Mouse (Mus musculus): Measurements from ENCODE around the gene Ndufs3. TPM values are rescaled to one million over a fixed set of nuclear protein-coding genes. Genes with fewer than 3 reads are reported as not detected.

Gene Ndufs3
- polyA plus RNA-seq, 1 experiment from 2014 or later = 67.4 TPM

- H3K36me3 ChIP-seq (ENCODE audit: inconsistent target) = peaks cover 45% of the 10 kb centered on the region
- peaks cover 50% of the 10 kb centered on the region for H3K79me2 ChIP-seq (ENCODE audit: inconsistent target)
- 92% methylated on average over 1 of the region's 1 CpGs for WGBS (ENCODE audit: missing documents)
- H3K4me3 ChIP-seq (ENCODE audit: inconsistent target) = no peak overlapping the region
- H3K27ac ChIP-seq = no peak overlapping the region
Observed at GRCm38 (mm10) chr2:90850401-90850800, 54.2 kb downstream of the Ndufs3 start.

GRCm38 (mm10) chr2:90848331-90848730 lies 56.3 kb downstream of the Ndufs3 start:
- Histone ChIP-seq H3K4me3 (ENCODE audit: inconsistent target) (peak overlapping the region; percentile 76), H3K36me3 (ENCODE audit: inconsistent target) (peaks cover 36% of the 10 kb centered on the region), H3K27ac (no peak overlapping the region), H3K79me2 (ENCODE audit: inconsistent target) (peaks cover 50% of the 10 kb centered on the region)
- WGBS (ENCODE audit: missing documents) = 95% methylated on average over 5 of the region's 5 CpGs

GRCm38 (mm10) chr2:90847681-90848050 lies 57.0 kb downstream of the Ndufs3 start:
- Histone ChIP-seq H3K4me3 (ENCODE audit: inconsistent target) (peak overlapping the region; percentile 76), H3K36me3 (ENCODE audit: inconsistent target) (peaks cover 30% of the 10 kb centered on the region), H3K27ac (peak overlapping the region; percentile 73), H3K79me2 (ENCODE audit: inconsistent target) (peaks cover 50% of the 10 kb centered on the region)
- 3% methylated on average over 13 of the region's 13 CpGs for WGBS (ENCODE audit: missing documents)

- H3K36me3 ChIP-seq (ENCODE audit: inconsistent target) = peaks cover 25% of the 10 kb centered on the region
- H3K79me2 ChIP-seq (ENCODE audit: inconsistent target) = peaks cover 50% of the 10 kb centered on the region
- 1% methylated on average over 65 of the region's 67 CpGs for WGBS (ENCODE audit: missing documents)
- H3K27ac ChIP-seq = peak within 1 kb of the TSS; percentile 75
- H3K4me3 ChIP-seq (ENCODE audit: inconsistent target) = peak within 1 kb of the TSS; percentile 76
Observed at GRCm38 (mm10) chr2:90846955-90847680, 57.5 kb downstream of the Ndufs3 start, which contains the start of gene Mtch2. Gene Mtch2, plus strand, starts transcription at chr2:90847155.

- WGBS (ENCODE audit: missing documents) = 2% methylated on average over 8 of the region's 8 CpGs
- Histone ChIP-seq H3K79me2 (ENCODE audit: inconsistent target) (peaks cover 44% of the 10 kb centered on the region), H3K36me3 (ENCODE audit: inconsistent target) (peaks cover 19% of the 10 kb centered on the region), H3K4me3 (ENCODE audit: inconsistent target) (peak overlapping the region; percentile 49), H3K27ac (peak overlapping the region; percentile 75)
Observed at GRCm38 (mm10) chr2:90846597-90846954, 58.1 kb downstream of the Ndufs3 start.

- WGBS (ENCODE audit: missing documents) = 87% methylated on average over 6 of the region's 6 CpGs
- Histone ChIP-seq H3K79me2 (ENCODE audit: inconsistent target) (peaks cover 40% of the 10 kb centered on the region), H3K36me3 (ENCODE audit: inconsistent target) (peaks cover 15% of the 10 kb centered on the region), H3K4me3 (ENCODE audit: inconsistent target) (peak overlapping the region; percentile 49), H3K27ac (peak overlapping the region; percentile 75)
Observed at GRCm38 (mm10) chr2:90846171-90846570, 58.5 kb downstream of the Ndufs3 start.

GRCm38 (mm10) chr2:90845234-90845633 lies 59.4 kb downstream of the Ndufs3 start:
- Histone ChIP-seq H3K79me2 (ENCODE audit: inconsistent target) (peaks cover 31% of the 10 kb centered on the region), H3K27ac (no peak overlapping the region), H3K4me3 (ENCODE audit: inconsistent target) (no peak overlapping the region), H3K36me3 (ENCODE audit: inconsistent target) (peaks cover 6% of the 10 kb centered on the region; the same call in 1 of the 2 replicates)
- 100% methylated on average over 5 of the region's 5 CpGs for WGBS (ENCODE audit: missing documents)

Other genes with a start within 250 kb of the Ndufs3 start
- gene Nup160, start 227.6 kb downstream of the Ndufs3 start, polyA plus RNA-seq (2018) = 10.1 to 25.7 TPM (median 21.4 TPM) in 3 replicates
- 27.7 to 69.8 TPM (median 35.6 TPM) in 3 replicates for gene Fnbp4, start 159.5 kb downstream of the Ndufs3 start, polyA plus RNA-seq (2018)
- gene Agbl2, start 122.1 kb downstream of the Ndufs3 start, polyA plus RNA-seq (2018) = not detected in 3 replicates
- gene Mtch2, start 57.7 kb downstream of the Ndufs3 start, polyA plus RNA-seq (2018) = 83.8 to 94.4 TPM (median 87.4 TPM) in 3 replicates
- not detected in 3 replicates for gene C1qtnf4, start 19.0 kb downstream of the Ndufs3 start, polyA plus RNA-seq (2018)
- 11.7 to 17.7 TPM (median 14.4 TPM) in 3 replicates for gene Kbtbd4, start 87 bp downstream of the Ndufs3 start, polyA plus RNA-seq (2018)
- gene Celf1, start 35.6 kb upstream of the Ndufs3 start, polyA plus RNA-seq (2018) = 34.7 to 38.9 TPM (median 36.7 TPM) in 3 replicates
- gene Rapsn, start 130.8 kb upstream of the Ndufs3 start, polyA plus RNA-seq (2018) = 6.3 to 39.6 TPM (median 12.2 TPM) in 3 replicates
- gene Psmc3, start 149.2 kb upstream of the Ndufs3 start, polyA plus RNA-seq (2018) = 149 to 321 TPM (median 192 TPM) in 3 replicates
- gene Slc39a13, start 165.6 kb upstream of the Ndufs3 start, polyA plus RNA-seq (2018) = 19.8 to 23.0 TPM (median 21.8 TPM) in 3 replicates
- gene Spi1, start 177.6 kb upstream of the Ndufs3 start, polyA plus RNA-seq (2018) = 298 to 440 TPM (median 373 TPM) in 3 replicates
- gene Mybpc3, start 213.3 kb upstream of the Ndufs3 start, polyA plus RNA-seq (2018) = 0.09 to 0.11 TPM in 2 of 3 replicates, not detected in the other